Mouse (Mus musculus): Measurements from ENCODE around the gene Cfap100. TPM values are rescaled to one million over a fixed set of nuclear protein-coding genes. Genes with fewer than 3 reads are reported as not detected.
A peak's percentile ranks its signal among the peaks of the same experiment; 100 is the strongest.

The Cfap100 gene
- polyA plus RNA-seq, 1 experiment from 2014 or later: 3.1 TPM

GRCm38 (mm10) chr6:90452603-90453002 lies 24.0 kb upstream of the Cfap100 start:
- H3K4me3 ChIP-seq: no peak overlapping the region
- no peak overlapping the region for H3K27ac ChIP-seq
- no peaks in the 10 kb centered on the region for H3K36me3 ChIP-seq (ENCODE audit: poor library complexity, severe bottlenecking)
- no peak overlapping the region for H3K9ac ChIP-seq
- no peak for ATAC-seq
- no peaks in the 10 kb centered on the region; the same call in 1 of the 2 replicates for H3K27me3 ChIP-seq
- no peaks in the 10 kb centered on the region for H3K9me3 ChIP-seq (replicated peaks)
- H3K4me2 ChIP-seq: no peak overlapping the region
- no peaks in the 10 kb centered on the region; the same call in 1 of the 2 replicates for H3K4me1 ChIP-seq

GRCm38 (mm10) chr6:90451512-90451911 lies 22.9 kb upstream of the Cfap100 start:
- H3K4me1 ChIP-seq: peaks cover 9% of the 10 kb centered on the region
- no peak overlapping the region for H3K4me3 ChIP-seq
- H3K4me2 ChIP-seq: no peak overlapping the region
- H3K36me3 ChIP-seq (ENCODE audit: poor library complexity, severe bottlenecking): no peaks in the 10 kb centered on the region
- H3K9ac ChIP-seq: no peak overlapping the region
- no peak overlapping the region for H3K27ac ChIP-seq
- H3K9me3 ChIP-seq (replicated peaks): no peaks in the 10 kb centered on the region
- no peaks in the 10 kb centered on the region; the same call in 1 of the 2 replicates for H3K27me3 ChIP-seq
- no peak for ATAC-seq
- 88% methylated on average over 5 of the region's 5 CpGs for WGBS

GRCm38 (mm10) chr6:90450697-90451096 lies 22.1 kb upstream of the Cfap100 start:
- no peak overlapping the region for H3K9ac ChIP-seq
- H3K27ac ChIP-seq: no peak overlapping the region
- H3K4me2 ChIP-seq: no peak overlapping the region
- H3K36me3 ChIP-seq (ENCODE audit: poor library complexity, severe bottlenecking): no peaks in the 10 kb centered on the region
- 73% methylated on average over 5 of the region's 5 CpGs for WGBS
- H3K4me3 ChIP-seq: no peak overlapping the region
- H3K4me1 ChIP-seq: peaks cover 10% of the 10 kb centered on the region
- no peaks in the 10 kb centered on the region for H3K9me3 ChIP-seq (replicated peaks)
- H3K27me3 ChIP-seq: no peaks in the 10 kb centered on the region; the same call in 1 of the 2 replicates
- ATAC-seq: no peak

- no peak overlapping the region for H3K4me3 ChIP-seq
- no peaks in the 10 kb centered on the region; the same call in 1 of the 2 replicates for H3K27me3 ChIP-seq
- no peak overlapping the region for H3K27ac ChIP-seq
- WGBS: 30% methylated on average over 7 of the region's 7 CpGs
- ATAC-seq: no peak
- no peak overlapping the region for H3K4me2 ChIP-seq
- H3K9ac ChIP-seq: no peak overlapping the region
- peaks cover 10% of the 10 kb centered on the region for H3K4me1 ChIP-seq
- H3K36me3 ChIP-seq (ENCODE audit: poor library complexity, severe bottlenecking): no peaks in the 10 kb centered on the region
- H3K9me3 ChIP-seq (replicated peaks): no peaks in the 10 kb centered on the region
These were observed 21.6 kb upstream of the Cfap100 start for GRCm38 (mm10) chr6:90450179-90450578.

GRCm38 (mm10) chr6:90446883-90447282 lies 18.3 kb upstream of the Cfap100 start:
- H3K27me3 ChIP-seq: no peaks in the 10 kb centered on the region; the same call in 1 of the 2 replicates
- peaks cover 10% of the 10 kb centered on the region for H3K4me1 ChIP-seq
- 21% methylated on average over 4 of the region's 4 CpGs for WGBS
- ATAC-seq: peak; percentile 41; the same call in 1 of the 2 replicates
- H3K9me3 ChIP-seq (replicated peaks): no peaks in the 10 kb centered on the region
- H3K27ac ChIP-seq: peak overlapping the region; percentile 55
- no peak overlapping the region; the same call in 1 of the 2 replicates for H3K9ac ChIP-seq
- H3K4me2 ChIP-seq: no peak overlapping the region
- no peaks in the 10 kb centered on the region for H3K36me3 ChIP-seq (ENCODE audit: poor library complexity, severe bottlenecking)
- no peak overlapping the region for H3K4me3 ChIP-seq

GRCm38 (mm10) chr6:90437041-90437440 lies 8.4 kb upstream of the Cfap100 start:
- 88% methylated on average over 3 of the region's 3 CpGs for WGBS
- Histone ChIP-seq H3K4me1 (0 out of 2 replicates have a peak, but pooled peaks cover 3% of the 10 kb centered on the region), H3K36me3 (ENCODE audit: poor library complexity, severe bottlenecking) (no peaks in the 10 kb centered on the region), H3K9ac (no peak overlapping the region), H3K9me3 (replicated peaks) (no peaks in the 10 kb centered on the region), H3K4me3 (no peak overlapping the region), H3K27ac (no peak overlapping the region), H3K27me3 (no peaks in the 10 kb centered on the region), H3K4me2 (no peak overlapping the region)
- ATAC-seq: no peak

GRCm38 (mm10) chr6:90436192-90436907 lies 7.8 kb upstream of the Cfap100 start:
- H3K4me3 ChIP-seq: no peak overlapping the region
- no peaks in the 10 kb centered on the region for H3K36me3 ChIP-seq (ENCODE audit: poor library complexity, severe bottlenecking)
- WGBS: 91% methylated on average over 10 of the region's 10 CpGs
- H3K9me3 ChIP-seq (replicated peaks): no peaks in the 10 kb centered on the region
- 0 out of 2 replicates have a peak, but pooled peaks cover 3% of the 10 kb centered on the region for H3K4me1 ChIP-seq
- H3K27me3 ChIP-seq: no peaks in the 10 kb centered on the region
- no peak for ATAC-seq
- H3K9ac ChIP-seq: no peak overlapping the region
- no peak overlapping the region for H3K4me2 ChIP-seq
- no peak overlapping the region for H3K27ac ChIP-seq

GRCm38 (mm10) chr6:90435195-90435618 lies 6.6 kb upstream of the Cfap100 start:
- 12% methylated on average over 11 of the region's 11 CpGs for WGBS
- Histone ChIP-seq H3K27me3 (no peaks in the 10 kb centered on the region), H3K36me3 (ENCODE audit: poor library complexity, severe bottlenecking) (no peaks in the 10 kb centered on the region), H3K4me3 (no peak overlapping the region), H3K4me1 (0 out of 2 replicates have a peak, but pooled peaks cover 3% of the 10 kb centered on the region), H3K9ac (no peak overlapping the region), H3K27ac (no peak overlapping the region), H3K9me3 (replicated peaks) (no peaks in the 10 kb centered on the region), H3K4me2 (peak overlapping the region; percentile 24; the same call in 1 of the 2 replicates)
- peak; percentile 78 for ATAC-seq

GRCm38 (mm10) chr6:90434687-90435086 lies 6.1 kb upstream of the Cfap100 start:
- Histone ChIP-seq H3K4me2 (no peak overlapping the region), H3K9me3 (replicated peaks) (no peaks in the 10 kb centered on the region), H3K27me3 (no peaks in the 10 kb centered on the region), H3K9ac (no peak overlapping the region), H3K27ac (no peak overlapping the region), H3K36me3 (ENCODE audit: poor library complexity, severe bottlenecking) (no peaks in the 10 kb centered on the region), H3K4me3 (no peak overlapping the region), H3K4me1 (0 out of 2 replicates have a peak, but pooled peaks cover 3% of the 10 kb centered on the region)
- peak; percentile 21; the same call in 1 of the 2 replicates for ATAC-seq
- 77% methylated on average over 3 of the region's 3 CpGs for WGBS

- Histone ChIP-seq H3K4me1 (peaks cover 16% of the 10 kb centered on the region), H3K27me3 (peaks cover 14% of the 10 kb centered on the region), H3K4me2 (no peak overlapping the region), H3K4me3 (no peak overlapping the region), H3K9ac (no peak overlapping the region), H3K9me3 (replicated peaks) (no peaks in the 10 kb centered on the region), H3K36me3 (ENCODE audit: poor library complexity, severe bottlenecking) (no peaks in the 10 kb centered on the region), H3K27ac (no peak overlapping the region)
- 77% methylated on average over 2 of the region's 2 CpGs for WGBS
- no peak for ATAC-seq
These were observed 2.9 kb upstream of the Cfap100 start for GRCm38 (mm10) chr6:90431487-90431886.

- no peak for ATAC-seq
- peaks cover 14% of the 10 kb centered on the region for H3K27me3 ChIP-seq
- H3K9me3 ChIP-seq (replicated peaks): no peaks in the 10 kb centered on the region
- H3K4me2 ChIP-seq: no peak overlapping the region
- H3K4me1 ChIP-seq: peaks cover 13% of the 10 kb centered on the region
- H3K4me3 ChIP-seq: no peak overlapping the region
- H3K27ac ChIP-seq: no peak overlapping the region
- no peaks in the 10 kb centered on the region for H3K36me3 ChIP-seq (ENCODE audit: poor library complexity, severe bottlenecking)
- no peak overlapping the region for H3K9ac ChIP-seq
- 83% methylated on average over 14 of the region's 14 CpGs for WGBS
These were observed 1.3 kb upstream of the Cfap100 start for GRCm38 (mm10) chr6:90429911-90430310.

DNA sequence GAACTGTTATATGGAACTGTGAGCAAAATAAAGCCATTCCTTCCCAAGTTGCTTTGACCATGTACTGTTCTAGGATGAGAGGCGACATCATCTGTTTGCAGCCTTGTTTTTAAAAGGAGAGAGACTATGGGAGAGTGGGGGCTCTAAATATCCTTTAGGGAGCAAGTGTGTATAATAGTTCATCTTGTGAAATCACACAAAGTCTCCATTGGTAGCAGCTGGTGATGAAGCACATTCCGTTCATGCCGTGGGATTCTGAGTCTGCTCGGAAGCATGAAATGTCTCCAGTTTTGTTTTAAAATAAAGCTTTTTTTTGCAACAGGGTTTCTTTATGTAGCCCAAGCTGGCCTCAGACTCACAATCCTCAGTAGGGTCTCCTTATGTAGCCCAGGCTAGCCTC lies 2.6 kb downstream of the Cfap100 start:
- no peaks in the 10 kb centered on the region for H3K9me3 ChIP-seq (replicated peaks)
- H3K9ac ChIP-seq: no peak overlapping the region
- no peak overlapping the region for H3K4me3 ChIP-seq
- peaks cover 23% of the 10 kb centered on the region for H3K4me1 ChIP-seq
- H3K27ac ChIP-seq: no peak overlapping the region
- ATAC-seq: no peak
- no peak overlapping the region for H3K4me2 ChIP-seq
- 91% methylated on average over 4 of the region's 4 CpGs for WGBS
- H3K27me3 ChIP-seq: peaks cover 14% of the 10 kb centered on the region
- no peaks in the 10 kb centered on the region for H3K36me3 ChIP-seq (ENCODE audit: poor library complexity, severe bottlenecking)

Measured in forebrain, embryonic 13.5 days (tissue).